Mouse (Mus musculus) heart, postnatal 14 days (tissue): ENCODE data around the gene Trir. TPM values are rescaled to one million over a fixed set of nuclear protein-coding genes. Genes with fewer than 3 reads are reported as not detected.

Source experiments
- DNase-seq, 2 experiments: peaks; one replicate each; pipeline ENCODE4 v3.0.0; 2021 to 2022
- intact Hi-C: fragments of 180-260 bp; cut with DNase I; formaldehyde crosslinking; loops from one replicate; pipeline ENCODE4 v1.15.1; 2025
- microRNA-seq, 2 experiments: library from miRNA; unstranded; fragments of <30 nt; microRNA quantifications; one replicate each; pipeline ENCODE4 v1.2.0; 2021 to 2022
- total RNA-seq, 2 experiments: library from RNA; stranded (reverse); gene quantifications; 2 replicates each; pipeline ENCODE4 v1.2.3; 2021

The Trir gene
- total RNA-seq, 2 experiments from 2014 or later, result 90.8 to 99.1 TPM

GRCm38 (mm10) chr8:85076001-85076400 is 49.4 kb downstream of the Trir start:
- intact Hi-C loops, result loop anchor here (2.0 to 5.0 kb wide), 2 partner anchors 95 to 211 kb away; no protein-coding TSS in a partner anchor

DNA sequence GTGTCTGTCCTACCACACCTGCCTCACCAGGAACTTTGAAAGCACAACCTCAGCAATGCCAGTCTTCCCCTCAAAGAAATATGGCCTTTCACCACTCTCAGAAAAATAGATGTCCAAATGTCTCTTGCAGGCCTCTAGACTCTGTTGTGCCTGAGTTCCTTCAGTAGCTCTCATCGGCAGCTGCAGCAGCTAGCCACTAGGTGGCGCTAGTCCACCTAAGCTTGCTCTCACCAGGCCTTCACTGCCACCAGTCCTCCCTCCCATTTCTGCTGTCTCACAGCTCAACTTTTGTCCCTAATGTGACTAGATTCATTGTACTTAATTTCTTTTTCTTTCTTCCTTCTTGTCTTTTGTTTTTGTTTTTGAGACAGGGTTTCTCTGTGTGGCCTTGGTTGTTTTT is 50.4 kb downstream of the Trir start:
- intact Hi-C loops, result loop anchor here (2.0 to 5.0 kb wide), 2 partner anchors 94 to 210 kb away; no protein-coding TSS in a partner anchor
- DNase-seq, result peak; percentile 77 to 88

More at GRCm38 (mm10) chr8:85076001-85076400, 49.4 kb downstream of the Trir start:
- DNase-seq, result peak; percentile 51 to 59

Small RNAs within 50 kb of the gene (microRNA-seq; reads per million reads assigned to microRNA genes)
- gene Mir7070, result 0 to 6.5 reads per million in 2 experiments

Other genes starting within 250 kb of the Trir start
- 100 to 1,000 TPM; 276 to 280 TPM for gene Nfix, start 226.5 kb upstream of the Trir start, total RNA-seq
- gene Dand5, start 204.0 kb upstream of the Trir start, total RNA-seq, result 1 to 10 TPM; 6.1 to 6.4 TPM
- 10 to 100 TPM; 23.0 to 25.0 TPM for gene Gadd45gip1, start 195.3 kb upstream of the Trir start, total RNA-seq
- 10 to 100 TPM; 78.9 to 79.9 TPM for gene Rad23a, start 186.2 kb upstream of the Trir start, total RNA-seq
- gene Calr, start 179.9 kb upstream of the Trir start, total RNA-seq, result 100 to 1,000 TPM; 262 to 331 TPM
- 10 to 100 TPM; 23.7 to 27.8 TPM for gene Farsa, start 169.8 kb upstream of the Trir start, total RNA-seq
- 1 to 10 TPM; 2.2 to 3.7 TPM for gene Syce2, start 154.7 kb upstream of the Trir start, total RNA-seq
- gene Gcdh, start 132.9 kb upstream of the Trir start, total RNA-seq, result 10 to 100 TPM; 41.4 to 42.0 TPM
- not detected for gene Klf1, start 124.9 kb upstream of the Trir start, total RNA-seq
- gene Dnase2a, start 118.3 kb upstream of the Trir start, total RNA-seq, result 1 to 10 TPM; 5.9 to 7.3 TPM
- gene Mast1, start 89.5 kb upstream of the Trir start, total RNA-seq, result not detected
- gene Rtbdn, start 79.8 kb upstream of the Trir start, total RNA-seq, result not detected
- gene Gm49661, start 57.4 kb upstream of the Trir start, total RNA-seq, result 1 to 10 TPM; 1.1 to 2.7 TPM
- 100 to 1,000 TPM; 627 to 727 TPM for gene Prdx2, start 57.2 kb upstream of the Trir start, total RNA-seq
- gene Rnaseh2a, start 57.1 kb upstream of the Trir start, total RNA-seq, result 10 to 100 TPM; 39.7 to 50.7 TPM
- gene Junb, start 48.1 kb upstream of the Trir start, total RNA-seq, result 10 to 100 TPM; 11.2 to 13.9 TPM
- 1 to 10 TPM; 1.6 to 2.0 TPM for gene Hook2, start 36.2 kb upstream of the Trir start, total RNA-seq
- gene Best2, start 12.3 kb upstream of the Trir start, total RNA-seq, result not detected
- gene Asna1, start 1.5 kb upstream of the Trir start, total RNA-seq, result 10 to 100 TPM; 65.7 to 67.1 TPM
- 10 to 100 TPM; 28.0 to 42.2 TPM for gene Tnpo2, start 10.1 kb downstream of the Trir start, total RNA-seq
- 1 to 10 TPM; 6.8 to 9.1 TPM for gene Fbxw9, start 33.2 kb downstream of the Trir start, total RNA-seq
- not detected for gene Gm5741, start 41.2 kb downstream of the Trir start, total RNA-seq
- gene Dhps, start 44.9 kb downstream of the Trir start, total RNA-seq, result 10 to 100 TPM; 23.5 to 27.8 TPM
- gene Wdr83os, start 53.9 kb downstream of the Trir start, total RNA-seq, result 10 to 100 TPM; 37.0 to 40.2 TPM
- gene Wdr83, start 54.5 kb downstream of the Trir start, total RNA-seq, result 10 to 100 TPM; 27.2 to 27.6 TPM
- 10 to 100 TPM; 30.4 to 37.8 TPM for gene Man2b1, start 56.4 kb downstream of the Trir start, total RNA-seq
- 1 to 10 TPM; 2.0 to 2.5 TPM for gene Zfp791, start 96.3 kb downstream of the Trir start, total RNA-seq
- not detected for gene Cks1brt, start 125.1 kb downstream of the Trir start, total RNA-seq
- not detected for gene Olfr371, start 199.2 kb downstream of the Trir start, total RNA-seq